Mouse (Mus musculus) lung, embryonic 14.5 days (tissue): Measurements from ENCODE around the gene Naglu. TPM values are rescaled to one million over a fixed set of nuclear protein-coding genes. Genes with fewer than 3 reads are reported as not detected.

Experiments
- ATAC-seq: fragments of 200-750 bp; cut with Nextera tagmentation; 2 replicates; pipeline ENCODE4 v1.8.0; 2017; ENCODE audit warnings: mild to moderate bottlenecking, moderate TSS enrichment, moderate library complexity; ENCODE audit not compliant: insufficient read depth
- DNase-seq: peaks from one replicate; pipeline ENCODE4 v3.0.0-alpha.2; 2015
- H3K27ac ChIP-seq: fragments of 300-500 bp; sonication (generic); 2 replicates; pipeline ENCODE4 v1.5.1; 2014; ENCODE audit warnings: low read depth, mild to moderate bottlenecking, moderate library complexity
- H3K27me3 ChIP-seq: fragments of 300-500 bp; sonication (generic); 2 replicates; pipeline ENCODE4 v1.6.1; 2014; ENCODE audit warnings: low read length, control low read depth; ENCODE audit not compliant: insufficient read depth
- H3K36me3 ChIP-seq: fragments of 300-500 bp; sonication (generic); 2 replicates; pipeline ENCODE4 v1.6.1; 2014; ENCODE audit warnings: control low read depth; ENCODE audit not compliant: insufficient read depth
- H3K4me1 ChIP-seq: fragments of 300-500 bp; sonication (generic); 2 replicates; pipeline ENCODE4 v1.6.1; 2014; ENCODE audit warnings: antibody characterized with exemption, control low read depth; ENCODE audit not compliant: insufficient read depth
- H3K4me2 ChIP-seq: fragments of 300-500 bp; sonication (generic); 2 replicates; pipeline ENCODE4 v1.6.1; 2014; ENCODE audit warnings: mild to moderate bottlenecking
- H3K4me3 ChIP-seq: fragments of 300-500 bp; sonication (generic); 2 replicates; pipeline ENCODE4 v1.5.1; 2014; ENCODE audit warnings: low read depth, low read length
- H3K9ac ChIP-seq: fragments of 300-500 bp; sonication (generic); 2 replicates; pipeline ENCODE4 v1.6.1; 2014
- H3K9me3 ChIP-seq: fragments of 300-500 bp; sonication (generic); 2 replicates; pipeline ENCODE4 v1.6.1; 2016; ENCODE audit warnings: low read depth, low read length, control low read depth
- CTCF ChIP-seq: IDR thresholded peaks from 2 replicates; pipeline ENCODE4 v1.5.1; 2016; ENCODE audit warnings: antibody characterized with exemption, low read depth
- WGBS: fragments of 180-500 bp; shearing (Covaris S2); extraction: QIAGEN DNeasy Blood & Tissue Kit; methylation state at CpG from one replicate; pipeline ENCODE4 v1.1.7; 2014; 5-methylcytosine and 5-hydroxymethylcytosine counted together
- polyA plus RNA-seq: library from polyadenylated mRNA; unstranded; fragments of >200 nt; fragmentation: Nextera tagmentation; extraction: Ambion mirVana; gene quantifications from 2 replicates; pipeline ENCODE4 v1.2.1, GENCODE M21; 2014

Naglu gene
- polyA plus RNA-seq, 1 experiment from 2014 or later, result 13.2 TPM

- peak overlapping the region; percentile 21; the same call in 1 of the 2 replicates for H3K9ac ChIP-seq
- peaks cover 40% of the 10 kb centered on the region for H3K4me1 ChIP-seq
- ATAC-seq, result peak; percentile 92
- 16% methylated on average over 8 of the region's 8 CpGs for WGBS
- peaks cover 45% of the 10 kb centered on the region for H3K36me3 ChIP-seq
- DNase-seq, result peak; percentile 84
- no peaks in the 10 kb centered on the region for H3K27me3 ChIP-seq
- no peak for TF ChIP-seq CTCF
- H3K4me2 ChIP-seq, result peak overlapping the region; percentile 20; the same call in 1 of the 2 replicates
- peak overlapping the region; percentile 92 for H3K27ac ChIP-seq
- no peak overlapping the region for H3K4me3 ChIP-seq
- no peaks in the 10 kb centered on the region for H3K9me3 ChIP-seq
Measured at GRCm38 (mm10) chr11:101056885-101057284, 12.9 kb upstream of the Naglu start.

GRCm38 (mm10) chr11:101057860-101058259, 12.0 kb upstream of the Naglu start:
- TF ChIP-seq CTCF, result peak; percentile 83
- Histone ChIP-seq H3K4me2 (no peak overlapping the region), H3K4me1 (peaks cover 41% of the 10 kb centered on the region), H3K4me3 (no peak overlapping the region), H3K36me3 (peaks cover 45% of the 10 kb centered on the region), H3K27me3 (no peaks in the 10 kb centered on the region), H3K9ac (no peak overlapping the region), H3K9me3 (no peaks in the 10 kb centered on the region), H3K27ac (peak overlapping the region; percentile 92)
- 23% methylated on average over 5 of the region's 5 CpGs for WGBS
- peak; percentile 96 for DNase-seq
- ATAC-seq, result no peak

GRCm38 (mm10) chr11:101058726-101059125, 11.1 kb upstream of the Naglu start:
- no peak for DNase-seq
- TF ChIP-seq CTCF, result no peak
- no peaks in the 10 kb centered on the region for H3K9me3 ChIP-seq
- H3K36me3 ChIP-seq, result peaks cover 38% of the 10 kb centered on the region
- no peak overlapping the region for H3K4me3 ChIP-seq
- H3K4me2 ChIP-seq, result no peak overlapping the region
- ATAC-seq, result no peak
- no peaks in the 10 kb centered on the region for H3K27me3 ChIP-seq
- H3K27ac ChIP-seq, result peak overlapping the region; percentile 75; the same call in 1 of the 2 replicates
- no peak overlapping the region for H3K9ac ChIP-seq
- WGBS, result 48% methylated on average over 5 of the region's 5 CpGs
- peaks cover 49% of the 10 kb centered on the region for H3K4me1 ChIP-seq

- peaks cover 42% of the 10 kb centered on the region for H3K36me3 ChIP-seq
- ATAC-seq (no peak), DNase-seq (no peak)
- 82% methylated on average over 10 of the region's 10 CpGs for WGBS
- no peak overlapping the region for H3K4me3 ChIP-seq
- peaks cover 55% of the 10 kb centered on the region for H3K4me1 ChIP-seq
- H3K4me2 ChIP-seq, result no peak overlapping the region
- H3K9ac ChIP-seq, result no peak overlapping the region
- no peaks in the 10 kb centered on the region for H3K9me3 ChIP-seq
- no peak for TF ChIP-seq CTCF
- H3K27ac ChIP-seq, result peak overlapping the region; percentile 91
- H3K27me3 ChIP-seq, result no peaks in the 10 kb centered on the region
Measured at GRCm38 (mm10) chr11:101059473-101059872, 10.3 kb upstream of the Naglu start.

- H3K9me3 ChIP-seq, result no peaks in the 10 kb centered on the region
- H3K27me3 ChIP-seq, result no peaks in the 10 kb centered on the region
- H3K27ac ChIP-seq, result peak overlapping the region; percentile 91
- DNase-seq (peak; percentile 84), ATAC-seq (no peak; the same call in 1 of the 2 replicates)
- H3K36me3 ChIP-seq, result peaks cover 38% of the 10 kb centered on the region
- TF ChIP-seq CTCF, result no peak
- WGBS, result 31% methylated on average over 8 of the region's 8 CpGs
- no peak overlapping the region for H3K4me3 ChIP-seq
- H3K4me1 ChIP-seq, result peaks cover 57% of the 10 kb centered on the region
- H3K4me2 ChIP-seq, result no peak overlapping the region
- 0 out of 2 replicates have a peak overlapping the region, but pooled peaks have one; percentile 18 for H3K9ac ChIP-seq
Measured at GRCm38 (mm10) chr11:101060126-101060525, 9.7 kb upstream of the Naglu start.

GRCm38 (mm10) chr11:101061049-101061448, 8.8 kb upstream of the Naglu start:
- H3K4me3 ChIP-seq, result no peak overlapping the region
- H3K9me3 ChIP-seq, result no peaks in the 10 kb centered on the region
- peaks cover 29% of the 10 kb centered on the region for H3K36me3 ChIP-seq
- H3K27ac ChIP-seq, result no peak overlapping the region
- no peaks in the 10 kb centered on the region for H3K27me3 ChIP-seq
- no peak for ATAC-seq
- no peak for DNase-seq
- WGBS, result 83% methylated on average over 5 of the region's 5 CpGs
- TF ChIP-seq CTCF, result no peak
- H3K9ac ChIP-seq, result no peak overlapping the region
- H3K4me2 ChIP-seq, result no peak overlapping the region
- peaks cover 53% of the 10 kb centered on the region for H3K4me1 ChIP-seq

- H3K9ac ChIP-seq, result peak overlapping the region; percentile 14; the same call in 1 of the 2 replicates
- H3K4me3 ChIP-seq, result no peak overlapping the region
- peak; percentile 39; the same call in 1 of the 2 replicates for TF ChIP-seq CTCF
- no peak overlapping the region for H3K4me2 ChIP-seq
- 74% methylated on average over 12 of the region's 12 CpGs for WGBS
- ATAC-seq (no peak), DNase-seq (no peak)
- H3K27me3 ChIP-seq, result no peaks in the 10 kb centered on the region
- peaks cover 25% of the 10 kb centered on the region for H3K36me3 ChIP-seq
- H3K4me1 ChIP-seq, result peaks cover 44% of the 10 kb centered on the region
- peak overlapping the region; percentile 96 for H3K27ac ChIP-seq
- H3K9me3 ChIP-seq, result no peaks in the 10 kb centered on the region
Measured at GRCm38 (mm10) chr11:101062165-101062884, 7.5 kb upstream of the Naglu start.
